Mouse (Mus musculus) embryonic fibroblast, embryonic 13.5 days (primary cell): ENCODE results near the gene Rab5if.

ENCODE experiments used
- CTCF ChIP-seq: IDR thresholded peaks from 2 replicates; pipeline ENCODE4 v1.5.1; 2011; ENCODE audit warnings: mild to moderate bottlenecking, control low read depth, low read length, moderate library complexity, borderline replicate concordance; ENCODE audit not compliant: insufficient read depth
- POLR2A ChIP-seq: IDR thresholded peaks from 2 replicates; pipeline ENCODE4 v1.6.1; 2011; ENCODE audit warnings: low read depth, mild to moderate bottlenecking, control low read depth, low read length, moderate library complexity

DNA sequence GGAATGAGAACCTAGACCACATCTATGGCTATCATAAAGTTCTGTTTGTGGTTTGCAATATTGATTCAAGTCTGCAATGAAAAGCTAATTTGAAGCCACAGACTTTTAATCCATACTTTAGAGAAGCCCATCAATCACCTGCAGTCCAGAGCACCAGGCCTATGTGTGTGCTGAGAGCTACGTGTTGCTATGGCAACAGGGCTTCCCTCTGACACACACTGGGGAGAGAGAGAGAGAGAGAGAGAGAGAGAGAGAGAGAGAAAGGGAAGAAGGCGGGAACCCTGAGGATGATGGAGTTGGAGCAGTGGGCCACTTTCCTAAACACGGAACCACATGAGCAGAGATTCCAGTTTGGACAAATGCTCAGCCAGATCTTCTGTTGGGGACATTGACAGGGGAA, 29.3 kb downstream of the Rab5if start:
- TF ChIP-seq POLR2A (no peak), CTCF (no peak)
